Mouse (Mus musculus) heart, postnatal 0 days (tissue): ENCODE measurements around the gene Prox1.

Source experiments
- CTCF ChIP-seq: IDR thresholded peaks from 2 replicates; pipeline ENCODE4 v1.5.1; 2016; ENCODE audit warnings: antibody characterized with exemption, control low read depth, low read depth
- EP300 ChIP-seq: IDR thresholded peaks from 2 replicates; pipeline ENCODE4 v1.6.1; 2016; ENCODE audit warnings: antibody characterized with exemption, low read depth

DNA sequence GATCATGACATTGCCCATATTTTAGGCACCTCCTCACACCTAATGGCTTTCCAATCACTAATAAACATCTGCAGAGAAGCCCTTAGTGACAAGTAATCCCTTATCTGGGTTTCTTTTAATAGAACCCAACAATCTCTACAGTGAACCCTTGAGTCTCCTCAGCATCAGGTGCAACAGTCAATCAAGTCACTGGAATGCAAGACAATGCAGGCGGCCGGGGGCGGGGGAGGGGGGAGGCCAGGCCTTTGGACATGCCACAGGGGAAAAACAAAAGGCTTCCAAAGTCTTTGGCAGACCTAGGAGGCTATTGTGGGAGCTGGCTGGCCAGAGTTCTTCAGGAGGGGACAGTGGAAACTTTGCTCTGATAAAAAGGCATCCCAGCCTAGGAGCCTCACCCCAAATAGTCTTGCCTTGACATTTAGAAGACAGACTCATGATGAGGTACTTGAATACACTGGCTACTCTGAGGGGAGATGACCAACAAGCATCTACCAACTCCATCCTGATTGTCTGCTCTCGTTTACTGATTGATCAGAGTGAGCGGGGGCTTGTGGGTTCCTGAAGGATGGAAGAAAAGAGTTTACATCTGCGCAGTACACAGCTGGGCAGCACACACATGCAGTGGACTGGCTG lies 43.2 kb downstream of the Prox1 start:
- TF ChIP-seq EP300 (no peak), CTCF (no peak)
